Mouse (Mus musculus): ENCODE data around the gene 1700057G04Rik. TPM values are rescaled to one million over a fixed set of nuclear protein-coding genes. Genes with fewer than 3 reads are reported as not detected.

1700057G04Rik gene
- polyA plus RNA-seq, 1 experiment from 2014 or later, result not detected

DNA sequence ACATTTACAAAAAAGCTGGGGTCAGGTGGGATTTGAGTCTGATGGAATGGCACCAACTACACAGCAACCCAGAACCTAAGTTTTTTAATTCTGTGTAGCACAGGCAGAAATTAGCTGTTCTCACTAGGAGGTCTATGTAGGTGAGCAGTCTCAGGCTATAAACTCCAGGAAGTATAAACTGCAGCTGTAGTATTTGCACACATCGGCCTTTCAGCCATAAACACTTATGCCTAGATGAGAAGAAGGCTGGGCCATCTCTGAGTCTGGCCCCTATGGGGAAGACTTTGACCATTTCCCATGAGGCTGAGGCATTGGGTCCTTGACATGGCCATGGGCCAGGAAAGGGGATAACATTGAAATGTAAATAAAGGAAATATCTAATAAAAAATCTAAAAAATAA is 76.7 kb downstream of the 1700057G04Rik start:
- Histone ChIP-seq H3K9ac (replicated peaks; ENCODE audit: low read length) (no peak overlapping the region), H3K4me3 (replicated peaks; ENCODE audit: low read depth, low read length) (no peak overlapping the region), H3K27ac (replicated peaks; ENCODE audit: low read depth, low read length) (no peak overlapping the region), H3K4me1 (ENCODE audit: control insufficient read depth, insufficient read depth, low read length) (no peaks in the 10 kb centered on the region), H3K9me3 (ENCODE audit: control insufficient read depth, low read length) (no peaks in the 10 kb centered on the region), H3K4me2 (ENCODE audit: low read length) (no peak overlapping the region), H3K27me3 (ENCODE audit: control insufficient read depth, insufficient read depth, low read length) (no peaks in the 10 kb centered on the region), H3K36me3 (ENCODE audit: control insufficient read depth, insufficient read depth, low read length) (no peaks in the 10 kb centered on the region)
- ATAC-seq (ENCODE audit: low FRiP score, low TSS enrichment), result no peak
- no peak for DNase-seq
- WGBS, result 95% methylated on average over 1 of the region's 1 CpGs

GRCm38 (mm10) chr9:92386871-92387270 is 77.7 kb downstream of the 1700057G04Rik start:
- Histone ChIP-seq H3K4me2 (ENCODE audit: low read length) (no peak overlapping the region), H3K9ac (replicated peaks; ENCODE audit: low read length) (no peak overlapping the region), H3K36me3 (ENCODE audit: control insufficient read depth, insufficient read depth, low read length) (no peaks in the 10 kb centered on the region), H3K9me3 (ENCODE audit: control insufficient read depth, low read length) (no peaks in the 10 kb centered on the region), H3K27me3 (ENCODE audit: control insufficient read depth, insufficient read depth, low read length) (no peaks in the 10 kb centered on the region), H3K4me1 (ENCODE audit: control insufficient read depth, insufficient read depth, low read length) (no peaks in the 10 kb centered on the region), H3K4me3 (replicated peaks; ENCODE audit: low read depth, low read length) (no peak overlapping the region), H3K27ac (replicated peaks; ENCODE audit: low read depth, low read length) (no peak overlapping the region)
- whole genome bisulfite sequencing, result 75% methylated on average over 1 of the region's 1 CpGs
- ATAC-seq (ENCODE audit: low FRiP score, low TSS enrichment) (no peak), DNase-seq (no peak)

DNA sequence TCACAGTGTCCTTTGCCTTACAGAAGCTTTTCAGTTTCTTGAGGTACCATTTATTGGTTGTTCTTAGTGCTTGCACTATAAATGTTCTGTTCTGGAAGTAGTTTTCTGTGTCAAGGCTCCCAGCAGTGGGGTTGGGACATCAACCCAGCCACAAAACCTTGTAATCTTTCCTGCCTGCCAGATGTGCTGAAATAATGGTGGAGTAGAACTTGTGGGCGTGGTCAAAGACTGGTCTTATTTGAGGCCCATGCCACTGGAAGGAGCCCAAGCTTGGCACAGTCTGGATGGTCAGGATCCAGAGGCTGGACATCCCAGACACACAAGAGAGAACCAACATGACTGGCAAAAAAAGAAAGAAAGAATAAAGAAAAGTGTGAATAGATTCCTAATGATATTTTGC is 78.2 kb downstream of the 1700057G04Rik start:
- H3K9ac ChIP-seq (replicated peaks; ENCODE audit: low read length), result no peak overlapping the region
- no peaks in the 10 kb centered on the region for H3K9me3 ChIP-seq (ENCODE audit: control insufficient read depth, low read length)
- no peaks in the 10 kb centered on the region for H3K27me3 ChIP-seq (ENCODE audit: control insufficient read depth, insufficient read depth, low read length)
- H3K27ac ChIP-seq (replicated peaks; ENCODE audit: low read depth, low read length), result no peak overlapping the region
- no peak overlapping the region for H3K4me3 ChIP-seq (replicated peaks; ENCODE audit: low read depth, low read length)
- no peak overlapping the region for H3K4me2 ChIP-seq (ENCODE audit: low read length)
- no peak for DNase-seq
- no peak for ATAC-seq (ENCODE audit: low FRiP score, low TSS enrichment)
- H3K36me3 ChIP-seq (ENCODE audit: control insufficient read depth, insufficient read depth, low read length), result no peaks in the 10 kb centered on the region
- 86% methylated on average over 1 of the region's 1 CpGs for WGBS
- no peaks in the 10 kb centered on the region for H3K4me1 ChIP-seq (ENCODE audit: control insufficient read depth, insufficient read depth, low read length)

GRCm38 (mm10) chr9:92402628-92403027 is 93.5 kb downstream of the 1700057G04Rik start:
- ATAC-seq (ENCODE audit: low FRiP score, low TSS enrichment), result no peak
- 89% methylated on average over 5 of the region's 5 CpGs for WGBS

More at GRCm38 (mm10) chr9:92402628-92403027, 93.5 kb downstream of the 1700057G04Rik start:
- Histone ChIP-seq H3K27me3 (ENCODE audit: control insufficient read depth, insufficient read depth, low read length) (no peaks in the 10 kb centered on the region), H3K9ac (replicated peaks; ENCODE audit: low read length) (no peak overlapping the region), H3K36me3 (ENCODE audit: control insufficient read depth, insufficient read depth, low read length) (no peaks in the 10 kb centered on the region), H3K4me2 (ENCODE audit: low read length) (no peak overlapping the region), H3K4me3 (replicated peaks; ENCODE audit: low read depth, low read length) (no peak overlapping the region), H3K27ac (replicated peaks; ENCODE audit: low read depth, low read length) (no peak overlapping the region), H3K4me1 (ENCODE audit: control insufficient read depth, insufficient read depth, low read length) (no peaks in the 10 kb centered on the region), H3K9me3 (ENCODE audit: control insufficient read depth, low read length) (no peaks in the 10 kb centered on the region)
- no peak for DNase-seq

Small RNA genes lying within 50 kb of the gene (microRNA-seq; reads per million reads assigned to microRNA genes)
- not detected for gene Mir6386

Other genes with a start within 250 kb of the 1700057G04Rik start
- 0.36 and 0.47 TPM in 2 replicates for gene Plscr5, start 116.4 kb upstream of the 1700057G04Rik start, polyA plus RNA-seq (2014; fragmentation: Nextera tagmentation; extraction: Ambion mirVana)
- 7.8 and 10.0 TPM in 2 replicates for gene Plscr1, start 59.6 kb upstream of the 1700057G04Rik start, polyA plus RNA-seq (2014; fragmentation: Nextera tagmentation; extraction: Ambion mirVana)
- 0.43 TPM in 1 of 2 replicates, not detected in the other for gene Plscr2, start 33.8 kb upstream of the 1700057G04Rik start, polyA plus RNA-seq (2014; fragmentation: Nextera tagmentation; extraction: Ambion mirVana)
- gene Plscr4, start 148.0 kb downstream of the 1700057G04Rik start, polyA plus RNA-seq (2014; fragmentation: Nextera tagmentation; extraction: Ambion mirVana), result 0.55 and 1.2 TPM in 2 replicates
- 7.9 and 13.1 TPM in 2 replicates for gene Plod2, start 232.8 kb downstream of the 1700057G04Rik start, polyA plus RNA-seq (2014; fragmentation: Nextera tagmentation; extraction: Ambion mirVana)

Measured in midbrain, embryonic 14.5 days (tissue).